Mouse (Mus musculus) embryo, embryonic 11.5 days (tissue): ENCODE measurements around the gene Tbc1d1.
A peak's percentile ranks its signal among the peaks of the same experiment; 100 is the strongest.

Source experiments
- DNase-seq: peaks from one replicate; pipeline ENCODE4 v3.0.0-alpha.2; 2012; ENCODE audit warnings: low read depth, low spot score

Tbc1d1 gene

GRCm38 (mm10) chr5:64160705-64161391 lies 4.7 kb downstream of the Tbc1d1 start:
- no peak for DNase-seq

GRCm38 (mm10) chr5:64161917-64162316 lies 5.8 kb downstream of the Tbc1d1 start:
- DNase-seq, result no peak

GRCm38 (mm10) chr5:64162582-64162981 lies 6.5 kb downstream of the Tbc1d1 start:
- no peak for DNase-seq

- no peak for DNase-seq
These were observed 8.3 kb downstream of the Tbc1d1 start for GRCm38 (mm10) chr5:64164414-64164813.

- DNase-seq, result no peak
These were observed 9.7 kb downstream of the Tbc1d1 start for GRCm38 (mm10) chr5:64165826-64166225.

GRCm38 (mm10) chr5:64168990-64169540 lies 13.0 kb downstream of the Tbc1d1 start:
- no peak for DNase-seq

- no peak for DNase-seq
These were observed 16.8 kb downstream of the Tbc1d1 start for GRCm38 (mm10) chr5:64172884-64173283.

GRCm38 (mm10) chr5:64173302-64173701 lies 17.2 kb downstream of the Tbc1d1 start:
- no peak for DNase-seq

GRCm38 (mm10) chr5:64174429-64174935 lies 18.4 kb downstream of the Tbc1d1 start:
- DNase-seq, result no peak

GRCm38 (mm10) chr5:64180548-64180947 lies 24.4 kb downstream of the Tbc1d1 start:
- no peak for DNase-seq

GRCm38 (mm10) chr5:64183712-64184111 lies 27.6 kb downstream of the Tbc1d1 start:
- no peak for DNase-seq

GRCm38 (mm10) chr5:64185257-64185656 lies 29.2 kb downstream of the Tbc1d1 start:
- no peak for DNase-seq

- no peak for DNase-seq
These were observed 30.5 kb downstream of the Tbc1d1 start for GRCm38 (mm10) chr5:64186566-64186965.

- no peak for DNase-seq
These were observed 32.1 kb downstream of the Tbc1d1 start for GRCm38 (mm10) chr5:64188083-64188648.

GRCm38 (mm10) chr5:64190892-64191291 lies 34.8 kb downstream of the Tbc1d1 start:
- DNase-seq, result no peak

- no peak for DNase-seq
These were observed 37.2 kb downstream of the Tbc1d1 start for GRCm38 (mm10) chr5:64193353-64193752.

GRCm38 (mm10) chr5:64196250-64196865 lies 40.3 kb downstream of the Tbc1d1 start:
- no peak for DNase-seq

GRCm38 (mm10) chr5:64196866-64197321 lies 40.8 kb downstream of the Tbc1d1 start:
- DNase-seq, result no peak

GRCm38 (mm10) chr5:64198624-64199023 lies 42.5 kb downstream of the Tbc1d1 start:
- DNase-seq, result no peak

GRCm38 (mm10) chr5:64201071-64201470 lies 45.0 kb downstream of the Tbc1d1 start:
- no peak for DNase-seq

- peak; percentile 41 for DNase-seq
These were observed 46.2 kb downstream of the Tbc1d1 start for GRCm38 (mm10) chr5:64202306-64202705.

- no peak for DNase-seq
These were observed 49.5 kb downstream of the Tbc1d1 start for GRCm38 (mm10) chr5:64205610-64206009.
